Mouse (Mus musculus) lung, adult 18-20 months (tissue): Measurements from ENCODE around the gene Pak2.
"Not testable (repeated sequence)": the region's sequence is repeated elsewhere in the genome, so short reads cannot be mapped to it uniquely, and the experiment has no call there.

Experiments
- DNase-seq, 2 experiments: peaks; one replicate each; pipeline ENCODE4 v3.0.0; 2022; ENCODE audit warnings: mixed read lengths in 2 of 2

The Pak2 gene

DNA sequence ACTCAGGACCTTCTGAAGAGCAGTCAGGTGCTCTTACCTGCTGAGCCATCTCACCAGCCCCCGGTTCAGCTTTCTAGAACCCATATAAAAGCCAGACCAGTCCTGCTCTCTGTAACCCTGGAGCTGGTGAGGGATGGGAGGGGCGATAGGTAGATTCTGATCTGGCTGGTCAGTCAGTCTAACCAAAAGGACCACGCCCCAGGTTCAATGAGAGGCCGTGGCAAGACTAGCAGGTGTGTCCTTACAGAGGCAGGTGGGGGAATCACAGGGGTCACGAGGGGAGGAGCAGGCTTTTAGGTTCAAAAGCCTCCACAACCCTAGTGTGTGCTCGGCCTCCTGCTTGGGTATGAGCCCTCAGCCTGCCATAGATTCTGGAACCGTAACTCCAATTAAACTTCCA lies 12.3 kb upstream of the Pak2 start:
- no peak for DNase-seq

DNA sequence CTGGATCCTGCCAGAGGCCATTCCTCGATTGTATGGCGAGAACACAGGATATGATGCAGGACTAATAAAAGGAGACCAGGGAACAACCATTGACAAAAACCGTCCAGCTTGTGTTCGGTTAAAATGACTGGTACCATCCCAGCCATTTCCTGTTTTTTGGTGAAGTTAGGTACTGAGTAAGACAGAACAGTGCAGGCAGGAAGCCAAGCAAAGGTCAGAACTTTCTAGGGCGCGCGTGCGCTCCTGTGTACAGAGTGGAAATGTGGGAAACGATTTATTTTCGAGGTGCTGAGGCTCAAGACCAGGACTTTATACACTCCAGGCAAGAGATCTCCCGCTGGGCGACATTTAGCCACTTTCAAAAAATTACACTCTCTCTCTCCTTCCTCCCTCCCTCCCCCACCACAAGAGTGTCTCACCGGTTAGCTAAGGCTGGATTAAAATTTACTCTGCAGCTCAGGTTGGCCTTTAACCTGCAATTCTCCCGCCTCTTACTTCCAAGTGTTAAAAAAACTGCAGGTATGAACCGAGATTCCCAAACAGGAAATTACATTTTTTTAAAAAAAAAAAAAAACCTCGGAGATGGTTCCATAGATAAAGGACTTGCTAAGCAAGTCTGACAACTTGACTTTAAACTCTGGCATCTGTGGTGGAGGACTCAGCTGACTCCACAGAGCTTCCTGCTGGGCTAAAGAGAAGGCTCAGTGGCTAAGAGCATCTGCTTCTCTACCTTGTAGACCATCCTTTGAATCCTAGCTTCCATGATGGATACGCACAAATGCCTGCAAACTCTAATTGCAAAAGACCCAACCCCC lies 8.7 kb upstream of the Pak2 start:
- peak; percentile 44 to 46 for DNase-seq

DNA sequence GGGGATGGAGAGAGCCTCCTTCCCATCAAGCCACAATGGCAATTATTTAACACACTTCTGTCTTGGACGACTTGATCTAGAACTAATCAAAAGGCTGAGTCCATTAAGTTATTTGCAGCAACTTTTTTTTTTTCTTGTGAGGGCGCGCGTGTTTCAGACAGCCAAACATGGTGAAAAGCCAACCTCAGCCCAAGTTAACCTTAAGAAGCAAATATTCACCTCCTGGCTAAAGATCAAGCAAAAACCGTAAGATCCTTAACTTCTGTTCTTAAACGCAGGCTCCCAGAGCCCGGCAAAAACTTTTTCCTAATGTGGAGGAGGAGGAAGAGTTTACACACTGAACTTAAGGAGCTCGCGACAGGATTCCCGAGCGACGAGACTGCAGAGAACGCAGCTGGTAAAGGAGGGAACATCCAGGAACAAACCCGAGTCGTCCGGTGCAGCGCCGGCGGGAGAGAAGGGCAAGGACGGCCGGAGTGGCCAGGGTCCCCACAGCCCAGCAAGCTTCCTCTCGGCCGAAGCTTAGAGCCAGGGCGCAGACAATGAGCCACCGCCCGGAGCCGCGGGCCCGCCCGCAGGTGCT lies 643 bp downstream of the Pak2 start:
- DNase-seq = peak; percentile 49 to 60

DNA sequence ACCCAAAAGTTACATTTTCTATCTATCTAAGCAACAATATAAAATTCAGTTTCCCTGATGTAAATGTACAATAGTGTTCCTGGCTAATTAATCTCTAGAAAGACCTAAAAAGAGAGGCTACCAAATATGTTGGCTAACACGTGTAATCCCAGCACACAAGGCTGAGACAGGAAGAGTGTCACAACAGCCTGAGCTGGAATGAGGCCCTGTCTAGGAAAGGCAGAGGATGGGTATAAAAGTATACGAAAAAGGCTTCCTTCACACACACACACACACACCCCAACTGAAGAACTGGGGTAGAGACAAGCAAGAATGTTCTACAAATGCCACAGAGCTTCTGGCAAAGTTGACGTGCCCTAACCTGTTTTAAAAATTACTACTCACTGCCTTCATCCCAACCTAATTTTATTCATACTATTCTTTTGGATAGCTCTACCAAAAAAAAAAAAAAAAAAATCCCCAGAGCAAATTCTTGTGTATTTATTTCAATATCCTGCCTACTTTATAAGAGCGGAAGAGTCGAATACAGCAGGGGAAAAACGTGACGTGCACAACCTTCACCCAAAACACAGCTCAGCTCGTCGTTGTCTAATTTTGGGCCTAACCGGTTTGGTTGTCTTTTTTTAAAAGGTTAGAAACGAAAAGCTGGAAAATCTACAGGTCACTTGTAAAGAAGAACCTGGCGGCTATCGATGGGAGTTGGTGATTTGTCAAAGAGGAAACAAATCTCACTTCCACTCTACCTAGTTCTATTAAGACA lies 1.3 kb downstream of the Pak2 start:
- DNase-seq = no peak

DNA sequence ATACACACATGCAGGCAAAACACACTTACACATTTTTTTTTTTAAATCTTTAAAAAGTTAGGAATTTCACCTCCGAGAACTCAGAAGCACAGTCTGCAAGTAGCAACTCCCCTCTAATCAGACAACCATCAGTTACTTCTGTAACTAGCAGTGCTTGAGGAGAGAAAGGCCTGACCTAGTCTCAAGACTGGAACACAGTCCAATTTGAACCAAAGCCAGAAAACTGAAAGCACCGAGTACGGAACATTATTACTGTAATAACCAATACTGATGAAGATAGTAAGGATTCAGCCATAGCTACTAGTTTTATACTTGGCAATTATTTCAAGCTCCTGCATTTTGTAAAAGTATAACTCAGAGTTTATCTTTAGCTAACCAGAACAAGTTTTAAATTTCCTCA lies 2.7 kb downstream of the Pak2 start:
- DNase-seq = no peak

DNA sequence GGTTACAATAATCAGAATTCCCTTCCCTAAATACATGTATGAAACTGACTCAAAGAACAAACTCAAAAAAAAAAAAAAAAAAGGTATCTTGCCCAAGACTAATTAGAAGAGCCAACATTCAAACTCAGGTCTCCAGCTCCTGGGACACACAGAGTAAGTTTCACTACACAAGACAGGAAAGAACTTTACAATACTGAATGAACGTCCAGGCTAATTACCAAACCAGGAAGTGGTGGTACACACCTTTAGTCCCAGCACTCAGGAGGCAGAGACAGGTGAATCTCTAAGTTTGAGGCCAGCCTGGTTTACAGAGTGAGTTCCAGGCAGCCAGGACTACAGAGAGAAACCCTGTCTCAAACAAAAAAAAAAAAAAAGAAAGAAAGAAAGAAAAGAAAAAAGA lies 3.4 kb downstream of the Pak2 start:
- no peak for DNase-seq

DNA sequence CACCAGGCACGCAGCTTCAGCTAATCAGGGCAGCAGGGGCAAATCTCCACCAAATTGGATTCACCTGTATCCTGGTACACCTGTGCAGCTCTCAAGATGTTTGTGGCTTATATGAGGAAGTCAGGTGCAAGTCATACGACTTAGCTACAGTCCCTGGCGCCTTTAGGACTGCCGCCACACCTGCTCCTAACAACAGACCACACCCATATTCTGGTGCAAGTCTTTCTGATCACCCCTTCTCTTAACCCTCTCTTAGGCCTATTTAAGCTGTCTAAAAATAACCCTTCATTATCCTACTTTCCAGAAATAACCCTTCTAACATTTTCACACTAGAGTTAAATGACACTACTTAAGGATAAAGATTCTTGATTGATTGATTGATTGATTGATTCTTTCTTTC lies 9.1 kb downstream of the Pak2 start:
- not testable (repeated sequence) for DNase-seq

DNA sequence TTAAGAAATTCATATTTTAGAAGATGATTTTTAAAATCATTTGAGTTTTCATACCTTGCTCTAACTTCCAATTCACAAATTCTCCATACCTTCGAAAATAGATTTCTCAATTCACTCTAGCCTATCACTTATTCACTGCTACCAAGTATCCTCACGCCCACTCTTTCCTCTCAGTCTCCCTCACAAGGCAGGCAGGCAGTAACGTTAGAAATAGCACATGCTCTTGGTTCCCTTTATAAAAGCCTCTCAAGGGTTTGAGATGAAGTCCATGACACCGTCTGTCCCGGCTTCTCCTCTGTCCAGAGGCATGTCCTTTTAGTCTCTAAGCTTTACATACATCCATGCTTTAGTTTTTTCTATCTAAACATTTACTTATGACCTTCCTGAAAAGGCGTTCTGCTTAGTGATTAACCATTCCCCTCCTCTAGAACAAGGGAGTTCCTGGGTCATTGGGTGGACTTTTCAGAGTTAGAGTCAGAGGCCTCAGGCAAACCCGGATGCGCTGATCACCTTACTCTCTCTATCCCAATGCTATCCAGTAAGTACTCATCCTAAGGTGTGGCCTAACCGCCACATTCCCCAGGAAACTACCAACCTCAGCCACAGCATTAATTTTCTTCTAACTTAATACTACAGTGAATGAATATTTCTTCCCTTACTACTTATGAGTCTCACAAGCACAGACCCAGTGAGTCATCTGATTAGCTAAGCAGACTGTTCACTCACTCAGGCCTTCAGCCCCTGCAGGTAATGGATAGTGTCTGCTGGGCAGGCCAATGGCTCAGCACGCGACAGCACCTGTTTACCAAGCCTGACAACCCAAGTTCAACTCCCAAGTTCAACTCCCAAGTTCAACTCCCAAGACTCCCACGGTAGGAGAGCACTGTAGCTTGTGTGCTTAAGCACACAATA lies 10.5 kb downstream of the Pak2 start:
- no peak for DNase-seq

DNA sequence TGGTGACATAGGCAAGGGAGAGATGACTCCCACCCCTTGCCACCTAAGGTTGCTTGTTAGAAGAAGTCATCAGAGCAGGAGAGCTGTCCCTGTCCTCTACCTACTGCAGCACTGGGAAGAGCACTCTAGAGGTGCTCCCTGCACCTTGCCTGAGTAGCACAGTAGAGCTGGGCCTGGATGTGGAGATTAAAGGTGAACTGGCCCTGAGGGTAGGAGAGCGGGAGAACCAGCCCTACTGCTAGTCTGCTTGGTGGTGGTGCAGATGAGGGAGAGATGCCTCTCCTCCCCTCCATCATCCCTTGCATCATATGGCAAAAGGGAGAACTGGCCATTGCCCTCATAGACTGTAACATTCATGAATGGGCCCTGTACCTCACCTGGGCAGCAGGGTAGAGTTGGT lies 12.2 kb downstream of the Pak2 start:
- no peak for DNase-seq

DNA sequence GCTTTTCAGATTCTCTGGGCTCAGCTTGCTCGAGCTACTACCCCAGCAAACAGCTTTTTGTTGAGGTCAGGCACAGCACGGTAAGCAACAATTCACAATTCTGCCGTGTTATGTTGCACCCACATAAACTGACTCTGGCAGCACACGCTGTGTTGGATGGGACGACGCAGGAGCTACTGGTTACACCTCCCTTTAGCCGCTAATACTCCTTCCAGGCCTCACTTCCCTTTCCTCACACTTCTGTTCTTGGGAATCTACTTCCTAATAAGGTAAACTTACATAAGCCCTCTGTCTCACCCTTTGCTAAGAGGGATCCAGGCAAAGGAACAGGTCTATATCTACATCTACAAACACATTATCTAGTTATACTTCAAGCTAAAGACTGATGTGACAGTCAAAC lies 15.2 kb downstream of the Pak2 start:
- DNase-seq = no peak

DNA sequence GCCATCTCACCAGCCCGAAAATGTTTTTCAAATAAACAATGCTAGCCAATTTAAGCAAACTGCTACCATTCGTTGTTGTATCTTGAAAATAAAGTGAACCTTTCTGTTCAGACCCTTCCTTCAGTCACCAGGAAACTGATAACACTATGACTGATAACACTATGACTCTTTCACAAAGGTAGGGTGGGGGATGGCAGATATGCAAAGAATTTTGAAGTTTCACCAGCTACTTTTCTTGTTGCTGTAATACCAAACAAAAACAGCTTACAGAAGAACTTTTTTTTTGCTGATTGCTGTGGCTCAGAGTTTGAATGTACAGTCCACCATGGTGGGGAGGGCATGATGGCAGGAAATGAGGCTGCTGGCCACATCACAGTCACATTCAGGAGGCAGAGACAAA lies 16.9 kb downstream of the Pak2 start:
- no peak for DNase-seq

DNA sequence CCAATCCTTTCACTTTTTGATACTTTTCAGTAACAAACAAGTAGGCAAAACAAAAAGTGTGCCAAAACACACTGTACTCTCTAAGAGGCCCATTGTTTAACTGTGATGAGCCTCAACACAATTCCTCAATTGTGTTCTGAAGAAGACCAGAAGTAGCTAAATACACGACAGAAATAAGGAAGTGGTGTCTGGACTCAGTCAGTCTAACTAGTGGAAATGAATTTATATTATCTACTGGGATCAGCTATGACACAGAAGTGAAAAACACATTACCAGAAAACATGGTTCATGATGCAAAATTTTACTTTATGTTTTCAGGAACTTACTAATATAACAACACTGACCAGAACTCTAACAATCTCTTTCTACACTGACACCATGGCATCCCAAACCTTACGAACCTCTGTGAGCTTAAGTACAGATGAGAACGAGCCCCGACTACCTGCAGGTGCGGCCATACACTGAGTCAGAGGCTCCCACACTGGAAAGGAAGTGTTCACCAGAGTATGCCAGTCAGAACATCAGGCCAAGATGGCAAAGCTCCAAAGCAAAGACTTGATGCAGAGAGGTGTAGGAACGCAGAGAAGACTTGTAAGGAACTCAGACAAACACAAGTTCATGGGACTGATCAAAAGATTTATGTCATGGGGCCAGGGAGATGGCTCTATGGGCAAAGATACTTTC lies 19.2 kb downstream of the Pak2 start:
- DNase-seq = peak; percentile 27 to 56

DNA sequence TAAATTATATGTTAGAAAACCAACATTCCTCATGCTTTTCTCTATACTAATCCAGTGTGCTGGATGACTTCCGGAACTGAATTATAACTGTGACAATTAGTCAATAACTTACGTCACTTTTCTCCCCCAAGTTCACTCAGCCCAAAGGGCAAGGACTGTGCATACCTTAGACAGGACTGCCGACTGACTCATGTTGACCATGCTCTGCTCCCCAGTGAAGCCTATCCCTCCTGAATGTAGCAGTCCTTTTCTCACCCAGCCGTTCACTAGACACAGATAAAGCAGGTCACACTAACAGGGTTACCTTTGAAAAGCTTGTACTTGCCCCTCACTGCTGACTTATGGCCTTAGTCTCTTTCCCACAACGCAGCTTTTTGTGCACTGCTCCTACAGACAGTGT lies 20.3 kb downstream of the Pak2 start:
- no peak for DNase-seq

DNA sequence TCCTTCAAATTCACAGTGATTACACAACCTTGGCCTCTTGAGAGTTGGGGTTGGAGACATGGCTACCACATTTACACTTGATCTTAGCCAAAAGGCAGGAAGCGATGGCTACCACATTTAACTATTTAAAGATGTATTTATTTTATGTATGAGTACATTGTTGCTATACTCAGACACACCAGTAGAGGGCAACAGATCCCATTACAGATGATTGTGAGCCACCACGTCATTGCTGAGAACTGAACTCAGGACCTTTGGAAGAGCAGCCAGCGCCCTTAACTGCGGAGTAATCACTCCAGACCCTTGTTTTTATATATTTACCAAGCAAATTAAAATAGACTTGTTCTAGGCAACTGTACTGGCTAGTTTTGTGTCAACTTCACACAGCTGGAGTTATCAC lies 36.8 kb downstream of the Pak2 start:
- no peak for DNase-seq

DNA sequence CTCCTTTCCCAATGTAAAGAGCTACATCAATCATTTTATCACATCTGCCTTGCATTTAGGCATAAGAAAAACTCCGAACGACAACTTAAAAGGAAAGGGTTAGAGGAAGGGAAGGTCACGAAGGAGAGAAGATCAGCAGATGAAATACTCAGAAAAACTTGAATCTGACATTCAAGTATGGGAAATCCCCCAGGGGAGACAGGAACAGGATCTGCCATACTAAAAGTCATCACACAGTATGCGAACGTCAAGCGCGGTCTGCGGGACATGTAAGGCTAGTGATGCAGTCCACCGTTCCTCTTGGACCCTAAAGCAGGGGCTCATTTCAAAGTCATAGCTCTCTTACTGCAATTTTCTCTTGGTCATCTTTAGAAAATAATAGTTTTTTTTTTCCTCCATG lies 59.5 kb downstream of the Pak2 start:
- DNase-seq = no peak

DNA sequence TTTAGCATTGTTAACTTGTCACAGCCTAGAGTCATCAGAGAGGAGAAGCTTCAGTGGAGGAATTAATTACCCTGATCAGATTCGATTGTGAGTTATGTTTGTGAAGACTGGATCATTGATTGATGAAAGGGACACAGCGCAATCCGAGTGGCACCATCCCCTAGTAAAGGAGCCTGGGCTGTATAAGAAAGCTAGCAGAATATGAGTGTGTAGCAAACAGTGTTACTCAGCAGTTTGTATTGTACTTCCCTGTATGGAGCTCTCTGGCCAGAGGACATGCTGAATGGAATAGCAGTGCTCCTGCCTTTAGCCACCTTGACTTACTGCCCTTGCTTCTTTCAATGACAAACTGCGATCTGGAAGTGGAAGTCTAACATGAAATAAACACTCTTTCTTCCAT lies 68.8 kb downstream of the Pak2 start:
- DNase-seq = no peak

DNA sequence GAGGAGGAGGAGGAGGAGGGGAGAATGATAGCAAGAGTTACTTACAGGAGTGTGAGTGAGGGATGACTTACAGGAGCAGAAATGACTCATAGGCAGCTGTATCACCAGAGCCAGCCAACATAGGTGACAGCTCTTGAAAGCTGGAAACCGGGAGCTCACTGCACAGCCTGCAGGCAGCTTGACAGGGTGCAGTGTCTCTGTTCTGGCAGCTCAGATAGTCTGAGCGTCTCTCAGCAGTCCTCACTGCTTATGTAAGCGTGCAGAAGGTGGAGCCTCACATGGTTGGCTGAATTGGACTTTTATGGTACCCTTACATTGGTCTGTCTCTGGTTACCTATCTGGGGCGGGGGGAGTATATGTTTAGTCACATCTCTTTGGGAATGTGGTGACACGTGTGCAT lies 69.2 kb downstream of the Pak2 start:
- DNase-seq = no peak

DNA sequence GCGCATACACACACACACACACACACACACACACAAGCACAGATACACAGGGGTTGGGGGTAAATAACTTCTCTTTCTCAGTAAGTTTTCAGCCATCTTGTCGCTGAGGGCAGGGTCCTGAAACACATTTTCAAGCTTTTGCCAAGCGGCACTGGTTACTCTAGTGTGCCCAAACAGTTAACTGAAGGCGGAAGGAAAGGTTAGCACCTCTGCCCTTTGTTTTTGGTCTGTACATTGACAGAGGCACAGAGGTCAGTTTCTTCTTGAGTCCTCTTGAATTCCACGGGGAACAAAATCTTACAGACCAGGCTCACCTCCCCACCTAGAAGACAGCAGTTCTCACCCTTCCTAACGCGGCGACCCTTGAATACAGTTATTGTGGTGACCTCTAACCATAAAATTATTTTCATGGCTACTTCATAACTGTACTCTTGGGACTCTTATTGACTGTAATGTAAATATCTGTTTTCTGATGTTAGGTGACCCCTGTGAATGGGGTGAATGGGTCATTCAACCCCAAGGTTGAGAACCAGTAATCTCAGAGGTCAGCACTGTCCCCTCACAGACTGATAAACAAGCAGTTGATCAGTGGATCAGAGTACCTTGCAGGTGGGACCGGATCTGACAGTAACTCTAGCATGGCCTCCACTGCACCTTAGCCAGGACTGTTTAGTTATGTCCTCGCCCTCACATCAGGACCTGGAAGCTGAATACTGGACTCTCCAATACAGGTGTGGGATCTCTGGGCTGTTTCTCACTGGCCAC lies 70.4 kb downstream of the Pak2 start:
- DNase-seq = no peak

DNA sequence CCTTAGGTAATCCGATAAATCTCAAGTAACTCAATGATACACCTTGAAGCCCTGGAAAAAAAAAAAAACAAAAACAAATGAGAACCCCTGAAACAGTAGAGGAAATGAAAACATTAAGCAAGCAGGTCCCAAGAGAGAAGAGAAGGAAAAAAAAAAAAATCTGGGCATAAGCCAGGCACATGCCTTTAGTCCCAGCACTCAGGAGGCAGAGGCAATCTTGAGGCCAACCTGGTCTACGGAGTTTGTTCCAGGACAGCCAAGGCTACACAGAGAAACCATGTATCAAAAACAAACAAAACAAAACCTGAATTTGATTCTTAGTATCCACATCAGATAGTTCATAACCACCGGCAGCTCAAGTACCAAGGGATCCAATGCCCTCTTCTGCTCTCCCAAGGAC lies 74.4 kb downstream of the Pak2 start:
- no peak for DNase-seq

DNA sequence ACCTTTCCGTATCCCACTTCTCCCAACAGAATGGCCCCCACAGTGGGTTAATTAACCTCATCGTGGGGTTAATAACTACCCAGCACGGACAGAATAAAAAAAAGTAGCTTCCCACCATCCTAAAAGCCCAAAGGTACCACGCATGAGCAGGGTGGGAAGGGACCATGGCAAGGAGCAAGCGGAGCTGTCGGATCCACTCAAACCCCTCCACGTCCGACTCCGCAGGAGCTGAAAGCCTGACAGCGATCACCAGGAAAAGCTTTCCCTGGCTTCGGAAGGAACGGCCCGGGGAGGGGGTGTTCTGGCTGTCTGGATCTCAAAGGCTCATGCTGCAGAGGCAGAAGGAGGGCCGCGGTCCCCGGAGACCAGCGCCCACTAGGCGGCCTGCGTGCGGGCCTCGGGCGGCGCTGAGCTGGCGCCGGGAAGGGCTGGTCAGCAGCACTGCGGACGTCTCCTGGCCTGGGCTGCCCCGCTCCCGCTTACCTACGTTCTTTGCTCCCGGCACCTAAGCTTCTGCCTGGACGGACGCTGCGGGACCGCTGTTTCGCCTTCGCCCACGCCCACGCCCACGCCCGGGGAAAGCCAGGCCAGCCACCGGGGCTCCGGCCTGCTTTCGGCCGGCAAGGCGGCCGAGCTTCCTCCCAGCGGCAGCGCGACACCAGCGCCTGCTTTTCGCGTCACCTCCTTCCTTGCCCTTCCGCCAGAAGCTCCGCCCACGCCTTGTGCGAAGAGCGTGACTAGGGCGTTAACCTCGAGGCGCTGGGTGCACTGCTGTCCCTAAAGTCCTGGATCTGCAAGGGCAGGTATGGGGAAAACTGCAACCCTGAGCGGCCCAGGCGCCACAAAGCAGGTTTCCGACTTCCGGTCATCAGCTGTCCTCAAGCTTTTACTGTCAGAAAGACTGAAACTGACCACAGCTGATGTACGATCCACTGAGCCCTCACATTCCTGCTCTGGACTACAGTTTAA lies 76.3 kb downstream of the Pak2 start, which contains the start of gene Senp5:
Gene Senp5, minus strand, starts transcription at position 779 of the 969 bp plus-strand sequence.
- DNase-seq = peak; percentile 93 to 94
